Mouse (Mus musculus): Measurements from ENCODE around the gene Gm527.

Gene Gm527

DNA sequence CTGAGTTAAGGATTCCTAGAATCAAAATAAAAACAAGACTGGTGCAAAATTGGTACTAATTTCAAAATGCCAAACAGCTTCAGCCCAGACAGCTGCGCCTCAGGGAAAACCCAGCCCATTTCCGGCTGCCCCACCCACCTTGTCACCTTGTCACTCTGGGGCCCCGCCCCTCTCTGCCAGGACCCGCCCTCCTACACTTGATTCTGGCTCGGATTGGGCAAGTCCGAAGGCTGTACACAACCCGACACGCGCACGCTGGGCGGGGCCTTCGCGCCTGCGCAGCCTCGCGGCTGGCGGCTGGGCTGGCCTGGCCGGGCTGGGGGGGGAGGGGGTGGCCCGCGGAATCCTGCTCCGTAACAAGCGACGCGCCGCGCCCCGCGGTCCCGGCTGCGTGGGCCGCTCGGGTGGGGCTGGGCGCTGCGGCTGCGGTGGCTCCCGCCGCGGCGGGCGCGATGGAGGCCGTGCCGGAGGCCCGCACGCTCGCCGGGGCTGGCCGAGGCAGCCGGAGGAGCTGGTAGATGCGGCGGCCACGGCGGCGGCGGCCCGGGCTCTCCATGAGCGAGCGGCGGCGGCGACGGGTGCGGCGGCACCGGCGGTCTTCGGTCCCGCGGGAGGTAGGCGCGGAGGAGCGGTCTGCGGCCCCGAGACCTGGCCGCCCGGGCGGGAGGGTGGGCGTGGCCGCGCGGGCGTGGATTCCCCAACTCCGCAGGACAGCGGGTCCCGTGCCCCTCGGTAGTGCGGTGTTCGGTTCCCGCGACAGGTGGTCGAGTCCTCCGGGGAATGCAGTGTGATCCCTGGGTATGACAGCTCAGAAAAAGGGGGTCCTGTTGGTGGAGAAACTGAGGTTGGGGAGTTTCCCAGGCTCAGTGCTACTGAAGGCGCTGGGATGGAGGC is at the start of gene Gm527:
Gene Gm527, plus strand, starts transcription at position 329 of the 894 bp plus-strand sequence.
- peak; percentile 95 for DNase-seq

DNA sequence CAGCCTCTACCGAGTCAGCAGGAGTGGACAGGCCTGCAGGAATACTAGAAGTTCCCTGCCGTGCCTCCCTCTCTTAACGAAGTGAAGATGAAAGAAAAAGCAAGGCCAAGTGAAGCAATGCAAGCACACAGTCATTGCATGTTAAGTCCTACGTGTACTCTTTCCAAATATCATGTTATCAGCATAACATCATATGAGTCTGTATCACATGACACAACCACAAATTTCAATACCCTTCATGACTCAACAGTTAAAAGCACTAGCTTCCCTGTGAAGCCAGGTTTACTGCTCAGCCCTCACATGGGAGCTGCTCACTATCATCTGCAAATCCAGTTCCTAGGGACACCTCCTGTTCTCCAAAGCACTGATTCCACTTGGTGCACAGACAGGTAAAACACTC is 46.6 kb upstream of the Gm527 start:
- DNase-seq: no peak

DNA sequence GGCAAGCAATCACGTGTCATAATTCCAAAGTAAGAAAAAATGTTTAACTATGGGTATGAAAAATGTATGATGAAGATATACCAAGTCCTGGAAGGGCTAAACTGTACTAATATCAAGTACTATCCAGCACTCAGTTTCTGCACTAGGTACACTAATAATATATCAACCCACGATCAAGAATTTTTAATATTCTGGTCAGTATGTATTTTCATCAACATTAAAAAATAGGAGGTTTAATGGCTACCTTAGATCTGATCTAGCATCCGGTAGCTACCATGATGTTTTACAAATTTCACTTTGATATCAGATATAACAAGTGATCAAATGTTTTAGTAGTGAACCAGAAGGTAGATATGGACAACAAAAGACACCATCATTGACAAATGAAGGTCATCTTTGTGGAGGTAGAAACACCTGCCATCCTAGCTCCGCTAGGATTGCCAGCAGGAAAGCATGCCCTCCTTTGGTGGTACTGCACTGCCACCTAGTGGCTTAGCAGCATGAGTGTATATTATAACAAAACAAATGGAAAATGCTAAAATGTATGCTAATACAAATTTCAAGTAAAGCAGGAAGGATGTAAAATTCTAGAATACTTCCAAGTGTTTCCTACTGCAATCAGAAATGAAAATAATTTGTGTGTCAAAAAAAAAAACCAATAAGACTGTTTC is 20.5 kb upstream of the Gm527 start:
- peak; percentile 65 for DNase-seq

DNA sequence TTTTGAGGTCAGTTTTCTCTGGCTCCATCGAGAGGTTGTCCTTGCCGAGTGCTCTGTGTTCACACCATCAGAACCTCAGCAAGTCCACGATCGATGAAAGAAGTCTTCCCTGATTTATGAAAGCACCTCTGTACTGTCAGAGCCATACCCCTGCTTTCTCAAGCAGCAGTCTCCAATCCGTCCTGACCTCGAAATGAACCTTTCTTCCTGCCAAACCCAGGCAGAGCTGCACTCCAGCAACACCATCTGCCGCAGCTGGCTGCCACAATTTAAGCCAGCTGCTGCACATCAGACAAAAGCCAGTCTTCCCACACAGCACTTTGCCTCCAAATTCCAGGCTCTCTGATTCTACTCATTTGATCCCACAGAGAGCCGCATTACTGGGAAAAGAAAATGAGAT is 15.2 kb upstream of the Gm527 start:
- peak; percentile 28 for DNase-seq

DNA sequence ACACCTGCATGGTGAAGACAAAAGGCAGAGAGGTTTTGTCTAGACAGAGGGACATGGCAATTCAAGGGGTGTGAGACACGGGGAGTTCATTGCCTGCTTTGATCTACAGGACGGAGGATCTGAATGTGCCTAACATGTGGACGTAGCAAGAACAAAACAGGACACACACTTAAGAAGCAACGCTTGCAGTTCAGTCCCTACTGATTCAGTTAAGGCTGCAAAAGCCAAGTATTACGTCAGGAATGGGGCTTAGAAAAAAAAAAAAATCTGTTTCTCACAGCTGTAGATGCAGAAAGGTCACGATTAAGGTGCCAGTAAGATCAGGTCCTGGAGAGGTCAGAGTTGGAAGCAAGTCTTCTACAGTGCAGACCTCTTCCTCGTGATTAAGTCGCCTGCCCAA is 14.5 kb upstream of the Gm527 start:
- no peak for DNase-seq

DNA sequence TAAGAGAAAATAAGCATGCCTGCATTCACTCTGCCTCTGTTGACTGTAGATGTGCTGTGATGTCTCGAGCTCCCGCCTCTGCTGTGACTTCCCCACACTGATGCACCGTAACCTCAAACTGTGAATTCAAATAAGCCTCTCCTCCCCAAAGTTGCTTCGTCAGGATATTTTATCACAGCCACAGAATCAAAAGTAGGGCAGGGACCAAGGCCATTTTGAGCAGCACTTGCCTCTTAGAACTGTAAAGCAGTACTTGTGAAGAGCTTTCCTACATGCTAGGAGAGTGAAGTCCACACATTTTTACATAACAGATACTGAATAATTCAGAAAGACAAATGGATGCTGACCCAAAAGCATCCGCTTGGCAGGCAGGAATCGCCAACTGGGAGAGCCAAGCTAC is 4.7 kb upstream of the Gm527 start:
- DNase-seq: no peak

DNA sequence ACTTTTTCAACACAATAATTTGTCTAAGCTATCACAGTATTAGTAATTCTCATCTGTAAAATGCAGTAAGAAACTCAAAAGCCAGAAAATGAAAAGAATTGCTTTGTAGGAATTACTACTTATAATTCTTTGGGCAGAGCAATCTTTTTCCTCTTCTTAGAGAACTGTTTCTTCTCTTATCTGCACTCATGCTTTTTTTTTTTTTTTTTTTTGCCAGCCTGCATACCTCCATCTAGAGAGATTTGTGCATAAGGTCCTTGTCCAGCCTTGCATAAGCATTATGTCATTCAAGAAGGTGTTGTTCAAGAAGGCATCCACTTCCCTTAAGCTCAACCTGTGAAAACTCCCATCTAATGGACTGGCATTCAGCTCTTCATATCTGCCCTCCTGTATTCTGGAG is 971 bp upstream of the Gm527 start:
- no peak for DNase-seq

DNA sequence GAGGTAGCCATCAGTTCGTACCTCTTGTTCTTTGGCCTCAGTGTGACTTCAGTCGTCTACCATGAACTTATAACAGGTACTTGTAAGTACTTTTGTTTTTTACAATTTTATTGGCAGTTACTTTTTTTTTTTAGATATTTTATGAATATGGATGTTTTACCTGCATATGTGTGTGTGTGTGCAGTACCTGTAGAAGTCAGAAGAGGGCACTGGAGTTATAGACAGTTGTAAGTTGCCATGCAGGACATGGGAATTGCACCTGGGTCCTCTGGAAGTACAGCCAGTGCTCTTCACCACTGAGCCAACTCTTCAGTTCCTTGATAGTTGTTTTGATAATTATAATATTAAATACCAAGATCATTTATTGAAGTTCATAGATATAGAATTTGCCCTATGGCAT is 19.8 kb downstream of the Gm527 start:
- DNase-seq: peak; percentile 17

DNA sequence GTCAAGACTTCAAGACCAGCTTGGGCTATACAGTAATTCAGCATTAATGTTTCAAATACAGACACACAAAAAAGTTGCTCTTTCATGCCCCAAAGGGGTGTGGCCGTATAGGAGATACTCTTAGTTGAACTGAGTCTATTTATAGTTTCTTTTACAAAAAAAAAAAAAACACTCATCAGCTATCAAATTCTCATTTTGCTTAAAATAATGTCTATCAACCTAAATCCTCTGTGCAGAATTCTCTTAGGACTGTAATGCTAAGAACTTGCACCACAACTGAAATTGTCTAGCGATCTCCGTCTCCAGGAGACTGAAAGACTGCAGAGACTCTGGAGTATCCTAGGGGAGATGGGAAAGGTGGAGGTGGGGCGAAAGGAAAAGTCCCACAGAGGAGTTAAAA is 46.9 kb downstream of the Gm527 start:
- no peak for DNase-seq

DNA sequence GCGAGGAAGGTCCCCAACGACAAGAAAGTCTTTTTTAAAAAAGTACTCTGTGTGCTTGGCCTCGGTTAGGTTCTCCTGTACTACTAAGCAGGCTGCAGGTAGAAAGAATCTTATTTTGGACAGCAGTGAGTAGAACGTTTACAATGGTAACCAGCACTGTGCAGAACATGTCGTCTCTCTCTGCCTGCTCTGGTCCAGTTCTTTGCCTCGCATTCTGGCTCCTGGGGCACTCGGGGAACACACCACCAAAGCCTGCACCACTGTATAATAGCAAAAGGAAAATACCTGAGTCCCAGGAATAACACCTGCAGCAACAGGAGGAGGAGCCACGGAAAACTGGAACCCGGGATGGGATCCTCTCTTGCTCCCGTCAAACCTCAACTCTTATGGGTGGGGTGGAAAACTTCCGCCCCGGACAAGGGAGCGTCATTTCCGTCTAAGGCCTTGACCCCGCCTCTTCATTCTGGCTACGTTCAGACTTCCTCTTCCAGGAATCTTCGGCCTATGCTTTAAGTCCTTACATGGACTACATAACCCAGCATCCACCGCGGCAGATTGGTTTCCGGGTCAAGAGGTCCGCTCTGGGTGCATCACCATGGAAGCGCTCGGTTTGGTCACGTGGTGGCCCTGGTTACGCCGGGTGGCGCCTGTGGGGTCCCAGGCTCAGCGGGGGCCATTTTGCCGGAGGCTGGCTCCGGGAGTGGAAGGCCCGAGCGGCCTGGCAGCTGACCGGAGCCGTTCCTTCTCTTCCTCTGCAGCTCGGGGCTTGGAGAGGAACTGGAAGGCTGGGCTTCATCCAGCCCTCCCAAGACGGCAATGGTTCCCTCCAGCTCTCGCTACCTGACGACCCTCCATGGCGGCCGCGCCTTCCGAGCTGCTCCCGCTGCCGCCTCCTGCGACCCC is 47.7 kb downstream of the Gm527 start, which contains the start of the genes Klhl28 and Togaram1:
Gene Klhl28, minus strand, starts transcription at position 411 of the 903 bp plus-strand sequence.
Gene Togaram1, plus strand, starts transcription at position 681 of the 903 bp plus-strand sequence.
- DNase-seq: peak; percentile 99

DNA sequence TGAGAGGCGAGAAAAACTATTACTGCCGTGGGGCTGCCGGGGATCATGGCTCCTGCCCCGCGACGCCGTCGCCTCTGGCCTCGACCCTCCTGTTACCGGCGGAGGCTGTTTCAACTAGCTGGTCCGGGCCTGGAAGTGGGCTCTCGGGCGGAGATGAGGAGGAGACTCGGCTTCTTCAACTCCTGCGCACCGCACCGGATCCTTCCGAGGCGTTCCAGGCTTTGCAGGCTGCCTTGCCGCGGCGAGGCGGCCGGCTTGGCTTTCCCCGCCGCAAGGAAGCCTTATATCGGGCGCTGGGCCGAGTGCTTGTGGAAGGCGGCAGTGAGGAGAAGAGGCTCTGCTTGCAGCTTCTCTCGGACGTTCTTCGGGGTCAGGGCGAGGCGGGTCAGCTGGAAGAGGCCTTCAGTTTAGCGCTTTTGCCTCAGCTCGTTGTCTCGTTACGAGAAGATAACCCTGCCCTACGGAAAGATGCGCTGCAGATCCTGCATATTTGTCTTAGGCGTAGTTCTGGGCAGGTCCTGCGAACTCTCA is 48.5 kb downstream of the Gm527 start:
- DNase-seq: peak; percentile 37

DNA sequence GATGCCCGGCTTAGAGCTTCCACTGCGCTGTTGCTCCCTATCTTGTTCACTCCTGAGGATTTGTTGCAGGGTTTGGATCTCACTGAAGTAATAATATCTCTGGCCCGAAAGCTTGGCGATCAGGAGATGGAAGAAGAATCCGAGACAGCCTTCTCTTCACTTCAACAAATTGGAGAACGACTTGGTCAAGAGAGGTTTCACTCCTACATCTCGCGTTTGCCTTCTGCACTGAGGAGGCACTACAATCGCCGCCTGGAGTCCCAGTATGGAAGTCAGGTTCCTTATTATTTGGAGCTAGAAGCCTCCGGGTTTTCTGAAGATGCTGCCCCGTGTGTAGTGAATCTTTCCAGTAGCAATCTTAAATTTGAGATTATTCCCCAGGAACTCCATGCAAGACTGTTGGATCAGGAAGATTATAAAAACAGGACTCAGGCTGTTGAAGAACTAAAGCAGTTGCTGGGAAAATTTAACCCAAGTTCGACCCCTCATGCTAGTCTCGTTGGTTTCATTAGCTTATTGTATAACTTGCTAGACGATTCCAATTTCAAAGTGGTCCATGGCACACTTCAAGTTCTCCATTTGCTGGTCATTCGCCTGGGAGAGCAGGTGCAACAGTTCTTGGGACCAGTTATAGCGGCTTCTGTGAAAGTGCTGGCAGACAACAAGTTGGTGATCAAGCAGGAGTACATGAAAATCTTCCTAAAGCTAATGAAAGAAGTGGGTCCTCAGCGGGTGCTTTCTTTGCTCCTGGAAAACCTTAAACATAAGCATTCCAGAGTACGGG is 49.1 kb downstream of the Gm527 start:
- DNase-seq: no peak

DNA sequence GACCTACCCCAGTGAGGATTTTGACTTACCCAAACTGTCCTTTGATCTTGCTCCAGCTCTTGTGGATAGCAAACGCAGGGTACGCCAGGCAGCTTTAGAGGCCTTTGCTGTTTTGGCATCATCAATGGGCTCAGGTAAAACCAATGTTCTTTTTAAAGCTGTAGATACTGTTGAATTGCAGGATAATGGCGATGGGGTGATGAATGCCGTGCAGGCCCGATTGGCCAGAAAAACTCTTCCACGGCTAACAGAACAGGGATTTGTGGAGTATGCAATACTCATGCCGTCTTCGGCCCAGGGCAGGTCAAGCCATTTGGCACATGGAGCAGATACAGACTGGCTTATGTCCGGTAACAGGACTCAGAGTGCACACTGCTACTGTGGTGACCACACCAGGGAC is 49.8 kb downstream of the Gm527 start:
- peak; percentile 5 for DNase-seq

DNA sequence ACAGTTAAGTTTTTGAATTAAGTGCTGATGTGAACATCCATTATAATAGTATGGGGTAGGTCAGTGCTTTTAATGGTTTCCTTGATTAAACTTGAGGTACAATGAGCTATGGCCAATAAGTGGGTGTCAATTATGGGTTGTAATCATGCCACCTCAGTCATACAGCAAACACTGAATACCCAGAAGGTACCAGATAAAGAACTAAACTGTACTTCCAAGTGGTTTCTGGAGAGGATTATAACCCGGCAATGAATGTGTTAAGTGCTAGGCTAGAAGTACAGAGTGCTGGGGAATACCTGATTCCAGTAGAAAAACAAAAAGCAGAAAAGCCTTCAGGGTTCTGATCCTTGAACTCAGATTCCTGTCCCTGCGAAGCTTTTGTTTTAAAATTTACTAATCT is 50.4 kb downstream of the Gm527 start:
- no peak for DNase-seq

DNA sequence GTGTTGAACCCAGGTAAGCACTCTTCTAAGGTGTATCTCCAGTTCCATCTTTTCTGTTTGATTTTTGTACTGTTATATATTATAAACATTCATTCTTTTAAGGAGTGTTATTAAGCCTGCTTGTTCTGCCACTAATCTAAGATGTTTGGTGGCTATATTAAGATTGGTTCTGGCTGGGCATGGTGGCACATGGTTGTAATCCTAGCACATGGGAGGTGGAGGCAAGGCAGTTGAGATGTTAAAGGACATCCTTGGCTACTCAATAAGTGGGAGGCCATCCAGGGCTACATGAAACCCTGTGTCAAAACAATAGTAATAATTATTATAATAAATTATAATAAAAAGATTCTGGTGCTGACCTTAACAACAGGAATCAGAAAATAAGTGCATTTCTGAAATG is 53.7 kb downstream of the Gm527 start:
- no peak for DNase-seq

DNA sequence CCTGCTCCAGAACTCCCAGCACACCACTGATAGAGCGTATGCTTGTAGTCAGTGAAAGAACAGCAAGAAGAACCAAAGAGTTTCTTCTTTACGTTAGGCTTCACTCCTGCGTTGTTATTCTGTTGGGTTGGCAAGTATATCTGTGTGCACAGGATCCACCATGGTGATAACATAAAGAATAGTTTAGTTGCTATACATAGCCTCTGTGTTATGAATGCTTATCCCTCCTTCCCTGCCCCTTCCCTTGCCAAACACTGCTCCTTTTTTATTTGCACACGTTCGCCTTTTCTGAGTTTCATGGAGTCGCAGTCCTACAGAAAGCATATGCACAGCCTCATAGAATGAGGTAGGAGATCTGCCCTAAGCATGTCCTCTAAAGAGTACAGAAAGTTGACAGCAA is 54.4 kb downstream of the Gm527 start:
- DNase-seq: no peak
